Mouse (Mus musculus) liver, adult (tissue): ENCODE results near the gene 2310011J03Rik.

Experiments used
- GATA4 ChIP-seq: IDR thresholded peaks from 2 replicates; pipeline ENCODE4 v1.6.1; 2014; ENCODE audit warnings: mild to moderate bottlenecking, low read length; ENCODE audit not compliant: insufficient replicate concordance

The 2310011J03Rik gene

GRCm38 (mm10) chr10:80270734-80271181 is 49.6 kb downstream of the 2310011J03Rik start:
- no peak for TF ChIP-seq GATA4

- no peak for TF ChIP-seq GATA4
These were observed 50.2 kb downstream of the 2310011J03Rik start for GRCm38 (mm10) chr10:80270099-80270498.
